Mouse (Mus musculus) left cerebral cortex, adult 18-20 months (tissue): ENCODE results near the gene Hs1bp3. TPM values are rescaled to one million over a fixed set of nuclear protein-coding genes. Genes with fewer than 3 reads are reported as not detected.

Source experiments
- DNase-seq, 2 experiments: peaks; one replicate each; pipeline ENCODE4 v3.0.0; 2021 to 2022; ENCODE audit warnings: low spot score in 2 of 2, mixed read lengths in 1 of 2
- total RNA-seq, 2 experiments: library from RNA; stranded (reverse); gene quantifications; 2 replicates each; pipeline ENCODE4 v1.2.3; 2021

Hs1bp3 gene
- total RNA-seq, 2 experiments from 2014 or later = 10.9 to 14.6 TPM

- DNase-seq = no peak
Observed at GRCm38 (mm10) chr12:8301011-8301814, 12.0 kb upstream of the Hs1bp3 start.

- no peak for DNase-seq
Observed at GRCm38 (mm10) chr12:8301841-8302431, 11.3 kb upstream of the Hs1bp3 start, which contains the start of gene Gdf7. Gdf7 (minus strand) TSS chr12:8301954.

GRCm38 (mm10) chr12:8305258-8305657, 8.0 kb upstream of the Hs1bp3 start:
- DNase-seq = no peak

- DNase-seq = peak; percentile 68 to 71
Observed at GRCm38 (mm10) chr12:8306432-8306831, 6.8 kb upstream of the Hs1bp3 start.

- no peak for DNase-seq
Observed at GRCm38 (mm10) chr12:8306910-8307309, 6.3 kb upstream of the Hs1bp3 start.

- no peak for DNase-seq
Observed at GRCm38 (mm10) chr12:8310992-8311391, 2.2 kb upstream of the Hs1bp3 start.

- DNase-seq = no peak
Observed at GRCm38 (mm10) chr12:8312266-8312665, 966 bp upstream of the Hs1bp3 start.

- no peak for DNase-seq
Observed at GRCm38 (mm10) chr12:8313773-8314172, 541 bp downstream of the Hs1bp3 start.

GRCm38 (mm10) chr12:8316541-8316940, 3.3 kb downstream of the Hs1bp3 start:
- no peak for DNase-seq

GRCm38 (mm10) chr12:8320084-8320713, 7.0 kb downstream of the Hs1bp3 start:
- DNase-seq = peak; percentile 87 to 91

GRCm38 (mm10) chr12:8321506-8321905, 8.3 kb downstream of the Hs1bp3 start:
- DNase-seq = no peak

GRCm38 (mm10) chr12:8324086-8324485, 10.9 kb downstream of the Hs1bp3 start:
- DNase-seq = no peak

GRCm38 (mm10) chr12:8325245-8325942, 12.2 kb downstream of the Hs1bp3 start:
- no peak for DNase-seq

- peak in 1 of 2 experiments; percentile 52 for DNase-seq
Observed at GRCm38 (mm10) chr12:8325943-8326522, 12.8 kb downstream of the Hs1bp3 start.

GRCm38 (mm10) chr12:8326825-8327674, 13.8 kb downstream of the Hs1bp3 start:
- peak; percentile 97 to 98 for DNase-seq

- no peak for DNase-seq
Observed at GRCm38 (mm10) chr12:8327675-8328053, 14.4 kb downstream of the Hs1bp3 start.

- no peak for DNase-seq
Observed at GRCm38 (mm10) chr12:8329236-8329635, 16.0 kb downstream of the Hs1bp3 start.

GRCm38 (mm10) chr12:8331489-8332173, 18.4 kb downstream of the Hs1bp3 start:
- no peak for DNase-seq

- DNase-seq = no peak
Observed at GRCm38 (mm10) chr12:8332174-8332542, 18.9 kb downstream of the Hs1bp3 start.

- DNase-seq = no peak
Observed at GRCm38 (mm10) chr12:8333617-8334016, 20.4 kb downstream of the Hs1bp3 start.
